Mouse (Mus musculus) testis, postnatal 14 days (tissue): Measurements from ENCODE around the gene Ereg.

ENCODE experiments used
- DNase-seq: peaks from one replicate; pipeline ENCODE4 v3.0.0; 2021; ENCODE audit warnings: low spot score

The Ereg gene

DNA sequence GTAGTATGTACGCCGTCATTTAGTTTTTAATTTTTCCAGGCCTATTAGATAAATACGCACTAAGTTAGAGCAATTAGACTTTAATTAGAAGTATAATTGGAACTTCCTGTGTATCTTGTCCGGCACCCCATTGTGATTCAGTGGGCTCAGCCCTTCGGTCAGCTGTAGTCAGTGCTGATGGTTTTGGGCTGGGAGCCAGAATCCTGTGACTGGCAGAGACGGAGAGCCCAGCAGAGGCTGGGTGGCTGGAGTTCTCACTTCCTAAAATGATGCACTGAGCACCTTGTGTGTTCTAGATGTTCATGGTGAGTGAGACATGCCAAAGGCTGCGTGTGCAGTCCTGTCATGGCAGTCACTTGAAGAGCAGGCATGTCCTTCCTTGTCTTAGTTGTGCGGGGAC lies 36.6 kb downstream of the Ereg start:
- DNase-seq, result no peak

DNA sequence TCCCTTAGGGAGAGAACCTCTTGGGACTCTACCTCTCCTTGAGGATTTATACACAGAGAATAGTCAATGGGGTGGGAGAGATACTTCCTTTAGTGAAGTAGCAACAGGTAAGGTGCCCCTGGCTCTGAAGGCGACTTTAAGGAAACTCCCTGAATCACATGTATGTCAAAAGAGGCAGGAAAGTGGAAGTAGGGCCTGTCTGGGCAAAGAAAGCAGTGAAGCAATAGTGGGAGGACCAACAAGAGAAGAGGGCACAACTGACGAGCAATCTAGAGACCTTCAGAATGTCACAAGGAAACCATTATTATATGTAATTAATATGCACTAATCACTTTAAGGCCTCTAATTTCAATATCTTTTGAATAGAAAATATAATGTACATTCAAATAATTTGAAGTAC lies 39.5 kb downstream of the Ereg start:
- DNase-seq, result no peak

DNA sequence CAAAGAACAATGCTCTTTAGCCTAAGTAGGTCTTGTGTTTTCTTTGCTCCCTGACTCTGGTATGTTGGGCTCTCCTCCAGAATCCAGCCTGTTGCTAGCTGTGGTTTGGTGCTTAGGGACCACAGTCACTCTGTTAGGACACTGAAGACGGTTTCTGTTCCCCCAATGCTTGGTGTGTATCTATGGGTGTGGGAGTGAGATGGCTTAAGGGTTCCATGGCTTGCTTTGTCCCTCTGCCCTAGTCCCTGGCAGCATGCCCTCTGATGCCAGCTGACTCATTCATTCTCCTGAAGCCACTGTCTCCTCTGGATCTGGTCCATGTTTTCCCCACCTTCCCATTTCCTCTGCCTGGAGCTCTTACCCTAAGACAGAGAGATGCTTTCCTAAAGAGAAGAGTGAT lies 40.2 kb downstream of the Ereg start:
- no peak for DNase-seq

DNA sequence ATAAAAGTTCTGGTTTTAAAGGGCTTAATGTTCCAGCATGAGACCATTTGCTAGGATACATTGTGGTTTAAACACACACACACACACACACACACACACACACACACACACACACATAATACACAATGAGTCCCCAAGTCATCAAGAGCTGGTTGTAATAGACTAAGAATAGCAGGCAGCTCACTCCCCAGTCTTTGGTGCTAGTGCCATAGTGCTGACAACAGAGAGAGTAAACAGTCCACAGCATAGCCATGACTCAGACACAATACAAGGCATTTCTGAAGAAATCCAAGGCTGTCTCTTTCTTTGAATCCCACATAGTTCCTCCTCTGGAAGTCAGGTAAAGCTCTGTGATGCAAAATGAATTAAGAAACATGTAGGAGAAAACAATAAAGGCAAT lies 44.2 kb downstream of the Ereg start:
- DNase-seq, result no peak

DNA sequence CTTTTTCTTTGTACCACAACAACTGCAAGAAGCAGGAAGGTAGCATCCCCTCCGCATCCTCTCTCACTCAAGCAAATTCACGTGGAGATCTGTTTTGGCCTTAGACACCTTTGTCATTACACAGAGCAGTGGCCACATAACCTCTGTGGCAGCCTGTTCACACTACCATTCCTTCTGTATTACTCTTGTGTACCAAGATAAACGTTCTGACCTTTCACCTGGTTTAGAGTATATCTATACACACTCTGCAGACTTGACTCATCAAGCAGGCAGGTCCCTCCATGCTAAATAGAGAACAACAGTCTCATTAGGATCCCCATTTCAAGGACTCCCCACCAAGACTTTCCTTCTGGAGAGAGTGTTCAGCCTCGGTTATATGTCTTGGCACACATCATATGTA lies 49.0 kb downstream of the Ereg start:
- no peak for DNase-seq

DNA sequence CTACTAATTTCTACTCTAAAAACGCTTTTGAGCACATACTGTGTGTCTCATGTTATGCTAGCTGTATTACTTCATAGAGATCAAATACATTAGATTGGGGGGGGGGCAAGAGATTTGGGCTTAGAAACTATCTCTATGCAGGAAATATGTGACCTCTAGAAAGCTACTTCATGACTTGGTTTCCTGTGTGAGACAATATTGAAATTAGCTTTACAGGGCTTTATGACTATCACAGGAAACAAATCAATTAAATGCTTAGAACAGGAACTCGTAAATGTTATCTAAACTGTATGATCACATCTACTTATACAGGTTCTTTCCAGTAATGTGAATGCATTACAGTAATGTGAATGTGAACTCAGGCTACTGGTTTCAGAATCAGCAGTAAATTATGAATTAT lies 49.7 kb downstream of the Ereg start:
- no peak for DNase-seq

DNA sequence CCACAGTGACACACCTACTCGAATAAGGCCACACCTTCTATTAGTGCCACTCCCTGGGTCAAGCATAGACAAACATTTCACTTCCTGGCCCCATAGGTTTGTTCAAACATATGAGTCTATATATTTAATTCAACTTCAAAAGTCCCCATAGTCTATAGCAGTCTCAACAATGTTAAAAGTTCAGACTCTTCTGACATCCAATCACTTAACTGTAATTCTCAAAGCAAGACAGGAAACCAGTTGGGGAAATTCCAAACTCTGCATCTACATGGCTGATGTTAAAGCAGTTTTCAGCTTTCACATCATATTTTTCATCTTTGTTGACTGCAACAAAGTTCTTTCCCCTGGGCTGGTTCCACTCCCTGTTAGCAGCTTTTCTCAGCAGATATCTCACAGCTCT lies 52.2 kb downstream of the Ereg start:
- DNase-seq, result no peak

DNA sequence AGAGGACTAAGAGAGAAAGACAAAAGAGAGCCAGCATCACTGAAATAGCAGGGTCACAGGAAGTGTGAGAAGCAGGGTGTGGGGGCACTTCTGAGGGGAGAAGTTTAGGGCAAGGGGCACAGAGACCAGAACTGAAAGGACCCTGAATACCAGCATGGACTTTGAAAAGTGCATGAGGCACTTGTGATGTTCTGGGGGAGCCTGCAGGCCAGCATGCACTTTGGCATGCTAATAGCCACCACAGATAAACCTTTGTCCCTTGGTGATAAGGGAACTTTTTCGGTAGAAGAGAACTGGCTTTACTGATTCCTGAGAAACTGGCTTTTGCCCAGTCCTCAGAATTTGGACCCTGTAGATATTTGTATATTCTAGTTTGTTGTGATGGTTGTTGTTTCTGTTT lies 60.5 kb downstream of the Ereg start:
- DNase-seq, result no peak

DNA sequence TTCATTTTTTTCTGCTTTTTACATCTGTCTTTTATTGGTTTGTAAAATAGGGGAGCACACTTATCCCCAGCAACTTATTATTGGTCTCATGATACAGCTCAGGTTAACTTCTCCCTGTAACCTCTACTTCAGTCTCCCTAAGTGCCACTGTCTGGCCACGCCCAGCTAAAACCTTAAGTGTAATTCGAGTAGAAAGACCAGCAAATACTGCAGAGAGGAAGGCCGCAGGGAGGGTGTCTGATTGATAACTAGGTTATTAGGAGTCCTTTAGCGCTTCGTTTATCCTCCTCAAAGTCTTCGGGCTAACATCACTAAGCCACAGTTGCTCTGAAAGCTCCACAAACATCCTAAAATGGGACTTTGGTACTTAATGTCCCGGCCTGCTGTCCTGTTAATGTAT lies 64.5 kb downstream of the Ereg start:
- DNase-seq, result no peak

DNA sequence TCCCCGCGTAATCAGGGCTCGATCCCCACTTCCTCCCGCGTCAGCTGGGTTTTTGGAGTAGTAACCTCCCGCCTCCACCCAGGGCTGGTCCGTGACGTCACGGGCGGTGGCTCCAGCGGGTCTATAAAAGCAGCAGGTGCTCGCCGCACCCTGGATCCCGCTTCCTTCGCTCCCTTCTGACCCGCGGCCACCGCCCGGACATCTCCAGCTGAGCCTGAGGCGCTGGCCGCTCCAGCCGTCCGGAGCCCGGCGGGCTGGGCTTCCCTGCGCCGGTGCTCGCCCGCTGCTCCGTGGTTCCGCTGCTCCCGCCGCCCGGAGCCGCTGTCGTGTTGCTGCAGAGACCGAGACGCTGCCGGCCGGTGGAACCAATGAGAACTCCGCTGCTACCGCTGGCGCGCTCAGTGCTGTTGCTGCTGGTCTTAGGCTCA lies 65.0 kb downstream of the Ereg start, which contains the start of gene Areg:
Gene Areg (plus strand): TSS at position 154 of the 428 bp plus-strand sequence.
- peak; percentile 21 for DNase-seq

DNA sequence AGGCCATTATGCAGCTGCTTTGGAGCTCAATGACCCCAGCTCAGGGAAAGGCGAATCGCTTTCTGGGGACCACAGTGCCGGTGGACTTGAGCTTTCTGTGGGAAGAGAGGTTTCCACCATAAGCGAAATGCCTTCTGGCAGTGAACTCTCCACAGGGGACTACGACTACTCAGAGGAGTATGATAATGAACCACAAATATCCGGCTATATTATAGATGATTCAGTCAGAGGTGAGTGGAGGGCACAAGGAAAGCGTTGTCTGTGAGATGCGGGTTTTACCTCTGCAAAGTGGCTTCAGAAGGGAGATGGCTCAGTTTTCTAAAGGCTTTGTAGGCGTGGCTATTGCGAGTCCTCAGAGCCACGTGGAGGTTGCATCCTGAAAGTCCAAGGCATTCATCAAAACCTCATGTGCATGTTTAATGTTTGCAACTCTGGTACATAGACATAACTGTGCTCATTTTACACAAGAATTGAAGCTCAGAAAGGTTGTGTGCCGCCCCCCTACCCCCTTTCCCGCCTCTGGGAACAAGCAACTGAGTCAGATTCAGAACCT lies 66.5 kb downstream of the Ereg start:
- no peak for DNase-seq
